ENCODE assay signal across 14 mouse cellular contexts in genomic region chr11:117341218-117341617, GRCm38 (mm10).
DNase-seq lines count a peak whose midpoint lies in the region; ATAC-seq and TF ChIP-seq lines count a peak whose summit lies in the region.
"Had no signal": no experiment of that assay in that cellular context is flagged by ENCODE, and none has a peak within 500 bp of the region (broad histone marks: within the 10 kb centered on the region; RNA-seq: fewer than 3 reads in every experiment).

No protein-coding gene starts in this region.

- H3K4me3 ChIP-seq in layer of hippocampus, adult 2 months: no peak overlapping the region
- H3K4me3 ChIP-seq in embryonic facial prominence, embryonic 10.5 days: no peak overlapping the region
- H3K4me3 ChIP-seq in hindbrain, embryonic 11.5 days (ENCODE audit: low read depth, low read length): no peak overlapping the region
- H3K4me3 ChIP-seq in midbrain, postnatal 0 days (ENCODE audit: low read depth, low read length): no peak overlapping the region
- no peak overlapping the region for H3K4me3 ChIP-seq in liver, embryonic 12.5 days
- H3K4me3 ChIP-seq: erythroblast, embryonic 14.5 days; limb, embryonic 15.5 days had no signal

- DNase-seq in layer of hippocampus, adult 2 months (ENCODE audit: low spot score in 2 of 2): no peak
- DNase-seq in layer of hippocampus, postnatal 14 days (ENCODE audit: low spot score in 2 of 2): no peak
- no peak for DNase-seq in embryonic facial prominence, embryonic 10.5 days (ENCODE audit: low spot score)
- DNase-seq in hindbrain, embryonic 11.5 days (ENCODE audit: low spot score): peak; percentile 49
- peak; percentile 76 for DNase-seq in midbrain, postnatal 0 days (ENCODE audit: low spot score)
- DNase-seq in cerebellum, postnatal 25 days: no peak
- DNase-seq: cerebellum, adult 11 months; lung, postnatal 4 days; thymus, adult 18-20 months had no signal

- peak; percentile 41; the same call in 1 of the 2 replicates for ATAC-seq in hindbrain, embryonic 11.5 days (ENCODE audit: low FRiP score)
- ATAC-seq in midbrain, postnatal 0 days (ENCODE audit: low FRiP score): 0 out of 2 replicates have a peak, but pooled peaks have one; percentile 41
- no peak for ATAC-seq in CD4-positive, CD25-positive, alpha-beta regulatory T cell, adult 4 months
- no peak for ATAC-seq in liver, embryonic 12.5 days

- no peaks in the 10 kb centered on the region for H3K27me3 ChIP-seq in embryonic facial prominence, embryonic 10.5 days (replicated peaks; ENCODE audit: low read depth, poor library complexity, severe bottlenecking)
- no peaks in the 10 kb centered on the region for H3K27me3 ChIP-seq in hindbrain, embryonic 11.5 days (ENCODE audit: control insufficient read depth, insufficient read depth, low read length)
- no peaks in the 10 kb centered on the region for H3K27me3 ChIP-seq in midbrain, postnatal 0 days (ENCODE audit: insufficient read depth, low read length)
- H3K27me3 ChIP-seq in liver, embryonic 12.5 days (replicated peaks): no peaks in the 10 kb centered on the region
- H3K27me3 ChIP-seq: CH12.LX; limb, embryonic 15.5 days had no signal

- no peak for TF ChIP-seq CTCF in layer of hippocampus, adult 2 months (conservative IDR thresholded peaks at IDR 0.05)
- TF ChIP-seq CTCF in midbrain, postnatal 0 days (IDR thresholded peaks at IDR 0.05): no peak

- H3K9ac ChIP-seq in hindbrain, embryonic 11.5 days (ENCODE audit: low read depth, low read length): no peak overlapping the region
- H3K9ac ChIP-seq in midbrain, postnatal 0 days (replicated peaks; ENCODE audit: low read length, poor library complexity, severe bottlenecking): no peak overlapping the region
- no peak overlapping the region for H3K9ac ChIP-seq in liver, embryonic 12.5 days
- H3K9ac ChIP-seq: limb, embryonic 15.5 days had no signal

- WGBS in embryonic facial prominence, embryonic 10.5 days: 52% methylated on average over 7 of the region's 7 CpGs
- 34% methylated on average over 7 of the region's 7 CpGs for WGBS in hindbrain, embryonic 11.5 days
- 24% methylated on average over 7 of the region's 7 CpGs for WGBS in midbrain, postnatal 0 days
- 73% methylated on average over 7 of the region's 7 CpGs for WGBS in liver, embryonic 12.5 days (ENCODE audit: insufficient replicate concordance)

- H3K9me3 ChIP-seq in embryonic facial prominence, embryonic 10.5 days: no peaks in the 10 kb centered on the region
- no peaks in the 10 kb centered on the region for H3K9me3 ChIP-seq in hindbrain, embryonic 11.5 days (ENCODE audit: control insufficient read depth, low read length)
- no peaks in the 10 kb centered on the region for H3K9me3 ChIP-seq in midbrain, postnatal 0 days (ENCODE audit: low read length)
- no peaks in the 10 kb centered on the region for H3K9me3 ChIP-seq in liver, embryonic 12.5 days (replicated peaks)
- H3K9me3 ChIP-seq: limb, embryonic 15.5 days had no signal

- H3K27ac ChIP-seq in layer of hippocampus, adult 2 months: peak overlapping the region; percentile 51; the same call in 1 of the 2 replicates
- H3K27ac ChIP-seq in embryonic facial prominence, embryonic 10.5 days (replicated peaks): peak overlapping the region; percentile 51; the same call in 1 of the 2 replicates
- peak overlapping the region; percentile 64; the same call in 1 of the 2 replicates for H3K27ac ChIP-seq in hindbrain, embryonic 11.5 days (ENCODE audit: low read depth, low read length)
- H3K27ac ChIP-seq in midbrain, postnatal 0 days (ENCODE audit: low read depth, low read length): peak overlapping the region; percentile 43
- H3K27ac ChIP-seq in liver, embryonic 12.5 days: no peak overlapping the region
- H3K27ac ChIP-seq: limb, embryonic 15.5 days had no signal

- H3K4me2 ChIP-seq in hindbrain, embryonic 11.5 days (replicated peaks; ENCODE audit: low read depth, low read length): no peak overlapping the region
- H3K4me2 ChIP-seq in midbrain, postnatal 0 days (ENCODE audit: low read depth, low read length, poor library complexity, severe bottlenecking): no peak overlapping the region
- no peak overlapping the region for H3K4me2 ChIP-seq in liver, embryonic 12.5 days
- H3K4me2 ChIP-seq: limb, embryonic 15.5 days had no signal

- H3K4me1 ChIP-seq in embryonic facial prominence, embryonic 10.5 days: peaks cover 96% of the 10 kb centered on the region
- peaks cover 32% of the 10 kb centered on the region for H3K4me1 ChIP-seq in hindbrain, embryonic 11.5 days (replicated peaks; ENCODE audit: control insufficient read depth, insufficient read depth, low read length)
- H3K4me1 ChIP-seq in midbrain, postnatal 0 days (ENCODE audit: insufficient read depth, low read length): peaks cover 5% of the 10 kb centered on the region; the same call in 1 of the 2 replicates
- H3K4me1 ChIP-seq in liver, embryonic 12.5 days: peaks cover 87% of the 10 kb centered on the region

- peaks cover 52% of the 10 kb centered on the region for H3K36me3 ChIP-seq in embryonic facial prominence, embryonic 10.5 days (replicated peaks)
- no peaks in the 10 kb centered on the region for H3K36me3 ChIP-seq in hindbrain, embryonic 11.5 days (ENCODE audit: control insufficient read depth, insufficient read depth, low read length)
- no peaks in the 10 kb centered on the region for H3K36me3 ChIP-seq in midbrain, postnatal 0 days (ENCODE audit: insufficient read depth, low read length)
- H3K36me3 ChIP-seq in liver, embryonic 12.5 days: peaks cover 8% of the 10 kb centered on the region; the same call in 1 of the 2 replicates

Comparison
In these comparisons a context has a peak if more than half of its experiments do, and no peak if none do; other contexts are left out.
1. DNase-seq: peak in hindbrain, embryonic 11.5 days (single experiment) and midbrain, postnatal 0 days (single experiment); none in layer of hippocampus, adult 2 months (0 of 2), layer of hippocampus, postnatal 14 days (0 of 2), embryonic facial prominence, embryonic 10.5 days (single experiment) and cerebellum, postnatal 25 days (0 of 2).
2. ATAC-seq: peak in hindbrain, embryonic 11.5 days (single experiment) and midbrain, postnatal 0 days (single experiment); none in CD4-positive, CD25-positive, alpha-beta regulatory T cell, adult 4 months (single experiment) and liver, embryonic 12.5 days (single experiment).